Mouse (Mus musculus) forebrain, embryonic 15.5 days (tissue): ENCODE measurements at regions not wholly inside any gene's neighbourhood (a gene's known extent, or its start where the extent isn't known, plus 50 kb on each side); places are given as distances from the start of the nearest gene placed in this dataset.

ENCODE experiments used
- ATAC-seq: fragments of 200-750 bp; cut with Nextera tagmentation; replicated peaks from 2 replicates; pipeline ENCODE4 v1.8.0; 2017; ENCODE audit warnings: mild to moderate bottlenecking, moderate TSS enrichment, moderate library complexity
- H3K27ac ChIP-seq: fragments of 300-500 bp; sonication (generic); replicated peaks from 2 replicates; pipeline ENCODE4 v1.5.1; 2015; ENCODE audit warnings: mild to moderate bottlenecking, inconsistent platforms
- H3K27me3 ChIP-seq: fragments of 300-500 bp; sonication (generic); 2 replicates; pipeline ENCODE4 v1.6.1; 2015; ENCODE audit warnings: inconsistent platforms
- H3K36me3 ChIP-seq: fragments of 300-500 bp; sonication (generic); 2 replicates; pipeline ENCODE4 v1.6.1; 2015; ENCODE audit warnings: mild to moderate bottlenecking, inconsistent platforms
- H3K4me1 ChIP-seq: fragments of 300-500 bp; sonication (generic); 2 replicates; pipeline ENCODE4 v1.6.1; 2015; ENCODE audit warnings: inconsistent platforms
- H3K4me2 ChIP-seq: fragments of 300-500 bp; sonication (generic); replicated peaks from 2 replicates; pipeline ENCODE4 v1.6.1; 2015; ENCODE audit warnings: mild to moderate bottlenecking, inconsistent platforms
- H3K4me3 ChIP-seq: fragments of 300-500 bp; sonication (generic); 2 replicates; pipeline ENCODE4 v1.5.1; 2015; ENCODE audit warnings: mild to moderate bottlenecking, inconsistent platforms
- H3K9ac ChIP-seq: fragments of 300-500 bp; sonication (generic); replicated peaks from 2 replicates; pipeline ENCODE4 v1.6.1; 2015; ENCODE audit warnings: mild to moderate bottlenecking, inconsistent platforms
- H3K9me3 ChIP-seq: fragments of 300-500 bp; sonication (generic); 2 replicates; pipeline ENCODE4 v1.6.1; 2016; ENCODE audit warnings: inconsistent platforms
- WGBS: fragments of 180-500 bp; shearing (Covaris S2); methylation state at CpG from one replicate; pipeline ENCODE4 v1.1.7; 2015; ENCODE audit warnings: mixed read lengths; 5-methylcytosine and 5-hydroxymethylcytosine counted together

DNA sequence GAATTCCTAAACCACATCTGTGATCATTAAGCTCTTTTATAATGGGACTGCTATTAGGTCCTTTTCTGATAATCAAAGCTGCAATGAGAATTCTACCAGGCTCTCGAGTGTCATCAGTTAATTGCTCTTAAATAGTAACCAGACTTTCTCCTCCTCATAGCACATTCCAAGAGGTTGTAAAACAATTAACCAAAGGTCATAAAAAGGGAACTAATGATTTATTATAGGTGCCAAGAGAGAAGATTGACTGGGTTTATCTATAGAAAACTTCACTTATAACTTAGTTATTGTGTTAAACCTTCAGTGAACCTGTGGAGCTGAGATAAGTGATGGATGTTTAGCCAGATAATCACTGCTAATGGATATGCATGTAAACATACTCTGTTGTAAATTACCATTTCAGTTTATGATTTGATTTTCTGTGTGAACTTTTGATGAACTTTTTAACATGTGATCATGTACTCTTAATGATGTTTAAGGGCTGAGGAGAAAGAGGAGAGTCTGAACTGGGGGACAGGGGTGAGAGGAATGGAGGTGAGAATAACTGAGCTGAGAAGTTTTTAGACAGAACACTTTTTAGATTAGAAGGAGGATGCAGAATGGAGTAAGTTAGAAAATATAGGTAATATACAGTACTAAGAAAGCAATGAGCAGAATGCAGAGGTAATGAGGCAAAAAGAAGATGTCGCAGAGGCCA, 228.4 kb upstream of the Cox7c start:
- WGBS = 83% methylated on average over 2 of the region's 2 CpGs
- ATAC-seq = no peak
- no peak overlapping the region for H3K9ac ChIP-seq
- no peaks in the 10 kb centered on the region for H3K27me3 ChIP-seq
- H3K27ac ChIP-seq = no peak overlapping the region
- H3K4me1 ChIP-seq = no peaks in the 10 kb centered on the region
- no peak overlapping the region for H3K4me3 ChIP-seq
- no peak overlapping the region for H3K4me2 ChIP-seq
- no peaks in the 10 kb centered on the region for H3K36me3 ChIP-seq
- no peaks in the 10 kb centered on the region for H3K9me3 ChIP-seq

DNA sequence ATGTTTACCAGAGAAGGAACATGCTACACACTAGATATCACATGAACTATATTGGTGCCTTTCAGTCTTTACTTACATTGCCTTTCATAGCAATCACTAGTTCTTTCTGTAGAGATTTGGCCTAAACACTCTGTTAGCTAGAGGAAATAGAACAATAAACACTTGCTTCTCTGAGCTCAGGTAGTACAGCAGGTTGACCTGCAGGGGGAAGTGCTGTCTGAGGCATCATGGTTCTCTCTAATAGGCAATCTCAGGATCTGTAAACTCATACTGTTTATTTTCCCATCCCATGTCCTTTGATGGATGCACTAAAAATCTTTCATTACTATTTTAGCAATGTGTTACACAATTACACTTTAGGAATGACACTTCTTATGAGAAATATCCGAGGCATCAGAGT, 191.3 kb upstream of the Cox7c start:
- Histone ChIP-seq H3K4me2 (no peak overlapping the region), H3K27ac (no peak overlapping the region), H3K27me3 (no peaks in the 10 kb centered on the region), H3K36me3 (no peaks in the 10 kb centered on the region), H3K4me1 (no peaks in the 10 kb centered on the region), H3K9ac (no peak overlapping the region), H3K4me3 (no peak overlapping the region), H3K9me3 (no peaks in the 10 kb centered on the region)
- WGBS = 96% methylated on average over 1 of the region's 1 CpGs
- ATAC-seq = no peak

- H3K36me3 ChIP-seq = no peaks in the 10 kb centered on the region
- ATAC-seq = peak; percentile 68; the same call in 1 of the 2 replicates
- H3K9ac ChIP-seq = no peak overlapping the region
- H3K9me3 ChIP-seq = no peaks in the 10 kb centered on the region
- no peaks in the 10 kb centered on the region for H3K4me1 ChIP-seq
- no peaks in the 10 kb centered on the region for H3K27me3 ChIP-seq
- H3K27ac ChIP-seq = no peak overlapping the region
- H3K4me3 ChIP-seq = no peak overlapping the region
- 50% methylated on average over 3 of the region's 3 CpGs for WGBS
- no peak overlapping the region for H3K4me2 ChIP-seq
These were observed 158.9 kb upstream of the Cox7c start for GRCm38 (mm10) chr13:86205641-86206040.

GRCm38 (mm10) chr13:86180496-86180895, 133.8 kb upstream of the Cox7c start:
- ATAC-seq = no peak
- no peak overlapping the region for H3K9ac ChIP-seq
- 27% methylated on average over 2 of the region's 2 CpGs for WGBS
- no peaks in the 10 kb centered on the region for H3K36me3 ChIP-seq
- H3K9me3 ChIP-seq = no peaks in the 10 kb centered on the region
- H3K4me3 ChIP-seq = no peak overlapping the region
- no peaks in the 10 kb centered on the region for H3K4me1 ChIP-seq
- no peak overlapping the region for H3K27ac ChIP-seq
- no peak overlapping the region for H3K4me2 ChIP-seq
- no peaks in the 10 kb centered on the region for H3K27me3 ChIP-seq

DNA sequence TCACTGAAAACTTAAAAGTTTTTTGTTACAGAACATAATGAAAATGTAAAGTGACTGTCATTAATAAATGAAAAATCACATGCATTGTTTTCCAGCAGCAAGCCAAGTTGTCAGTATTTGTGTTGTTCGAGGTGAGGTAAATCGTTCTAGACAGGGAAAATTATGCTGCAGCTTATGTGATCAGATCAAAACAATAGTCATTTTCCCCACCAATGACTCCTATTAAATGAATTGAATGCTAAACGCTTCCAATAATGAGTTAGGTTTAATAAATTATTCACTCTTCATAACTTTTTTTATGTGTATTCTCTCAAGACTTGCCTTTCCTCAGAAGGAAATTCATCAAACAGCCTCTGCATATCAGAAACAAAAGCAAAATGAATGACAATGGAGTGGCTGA, 100.6 kb upstream of the Cox7c start:
- 72% methylated on average over 3 of the region's 3 CpGs for WGBS

DNA sequence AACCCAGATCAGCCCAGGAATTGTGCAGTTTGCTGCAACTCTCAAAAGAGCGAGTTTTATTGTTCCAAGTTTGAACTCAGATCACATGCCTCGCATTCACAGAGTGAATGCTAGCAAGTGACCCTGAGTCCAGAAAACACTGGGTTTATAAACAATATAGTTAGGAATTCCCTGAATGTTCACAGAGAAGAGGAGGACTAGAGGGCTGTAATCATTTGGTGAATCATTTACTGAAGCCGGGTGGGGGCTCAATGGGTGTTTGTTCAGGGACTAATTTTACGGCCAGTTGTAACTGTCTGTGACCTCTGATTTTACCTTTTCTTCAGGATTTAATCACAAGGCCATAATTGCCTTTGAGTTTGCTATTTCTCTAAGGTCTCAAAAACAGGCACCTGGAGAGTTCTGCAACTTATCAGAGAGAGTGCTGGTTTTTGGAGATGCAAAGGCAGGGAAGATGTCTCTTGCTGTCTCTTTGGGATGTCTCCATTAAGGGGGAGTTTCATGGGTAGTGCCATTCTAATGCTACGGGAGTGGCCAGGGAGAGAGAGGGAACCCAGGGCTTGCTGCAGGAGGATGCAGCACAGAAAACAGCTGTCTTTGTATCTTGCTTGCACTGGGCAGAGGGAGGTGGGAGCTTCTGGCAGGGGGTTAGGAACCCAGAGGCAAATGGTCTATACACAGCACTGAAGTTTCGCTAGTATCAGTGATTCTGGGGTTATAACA, 64.8 kb upstream of the Cox7c start:
- no peaks in the 10 kb centered on the region for H3K4me1 ChIP-seq
- no peak overlapping the region for H3K27ac ChIP-seq
- no peak overlapping the region for H3K4me3 ChIP-seq
- WGBS = 84% methylated on average over 6 of the region's 6 CpGs
- H3K9me3 ChIP-seq = no peaks in the 10 kb centered on the region
- H3K4me2 ChIP-seq = no peak overlapping the region
- H3K9ac ChIP-seq = no peak overlapping the region
- ATAC-seq = no peak
- H3K36me3 ChIP-seq = no peaks in the 10 kb centered on the region
- no peaks in the 10 kb centered on the region for H3K27me3 ChIP-seq

More for the DNA sequence above, 100.6 kb upstream of the Cox7c start:
- no peak overlapping the region for H3K4me3 ChIP-seq
- H3K9me3 ChIP-seq = no peaks in the 10 kb centered on the region
- no peaks in the 10 kb centered on the region for H3K4me1 ChIP-seq
- H3K36me3 ChIP-seq = no peaks in the 10 kb centered on the region
- H3K27me3 ChIP-seq = no peaks in the 10 kb centered on the region
- no peak overlapping the region for H3K4me2 ChIP-seq
- ATAC-seq = no peak
- no peak overlapping the region for H3K9ac ChIP-seq
- H3K27ac ChIP-seq = no peak overlapping the region

GRCm38 (mm10) chr13:86102212-86102611, 55.5 kb upstream of the Cox7c start:
- Histone ChIP-seq H3K9ac (no peak overlapping the region), H3K27me3 (no peaks in the 10 kb centered on the region), H3K27ac (no peak overlapping the region), H3K36me3 (no peaks in the 10 kb centered on the region), H3K4me2 (no peak overlapping the region), H3K4me1 (no peaks in the 10 kb centered on the region), H3K4me3 (no peak overlapping the region), H3K9me3 (no peaks in the 10 kb centered on the region)
- WGBS = 77% methylated on average over 1 of the region's 1 CpGs
- ATAC-seq = no peak

DNA sequence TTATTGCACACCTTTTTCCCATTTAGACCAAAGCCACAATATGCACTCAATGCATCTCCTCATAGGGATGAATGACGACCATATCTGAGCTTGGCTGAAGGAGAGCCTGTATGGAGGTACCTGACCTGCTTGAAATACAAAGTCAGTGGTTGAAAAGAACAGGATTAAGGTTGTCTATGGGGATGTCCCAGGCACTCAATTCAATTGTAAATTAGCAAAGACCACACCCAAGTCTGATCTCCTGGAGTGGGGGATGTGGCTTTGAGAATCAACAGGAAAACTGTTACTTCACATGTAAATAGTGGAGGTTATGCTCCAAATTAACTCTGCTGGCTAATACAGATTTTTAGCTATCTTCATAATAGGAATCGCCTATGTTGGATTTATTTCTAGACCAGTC, 51.1 kb upstream of the Cox7c start:
- Histone ChIP-seq H3K9ac (no peak overlapping the region), H3K27me3 (no peaks in the 10 kb centered on the region), H3K36me3 (no peaks in the 10 kb centered on the region), H3K27ac (no peak overlapping the region), H3K4me1 (no peaks in the 10 kb centered on the region), H3K9me3 (no peaks in the 10 kb centered on the region), H3K4me3 (no peak overlapping the region), H3K4me2 (no peak overlapping the region)
- ATAC-seq = no peak
- 30% methylated on average over 2 of the region's 2 CpGs for WGBS

GRCm38 (mm10) chr13:86097291-86097690, 50.6 kb upstream of the Cox7c start:
- ATAC-seq = no peak
- Histone ChIP-seq H3K27ac (no peak overlapping the region), H3K9me3 (no peaks in the 10 kb centered on the region), H3K36me3 (no peaks in the 10 kb centered on the region), H3K4me2 (no peak overlapping the region), H3K27me3 (no peaks in the 10 kb centered on the region), H3K9ac (no peak overlapping the region), H3K4me3 (no peak overlapping the region), H3K4me1 (no peaks in the 10 kb centered on the region)
